Mouse (Mus musculus) limb, embryonic 14.5 days (tissue): ENCODE results near the gene Rpl22. TPM values are rescaled to one million over a fixed set of nuclear protein-coding genes. Genes with fewer than 3 reads are reported as not detected.

Experiments used
- ATAC-seq: fragments of 200-750 bp; cut with Nextera tagmentation; 2 replicates; pipeline ENCODE4 v1.8.0; 2017; ENCODE audit warnings: low read depth, moderate number of reproducible peaks, moderate TSS enrichment; ENCODE audit not compliant: low FRiP score
- DNase-seq: peaks from one replicate; pipeline ENCODE4 v3.0.0-alpha.2; 2015; ENCODE audit warnings: low spot score
- H3K27ac ChIP-seq: fragments of 300-500 bp; sonication (generic); replicated peaks from 2 replicates; pipeline ENCODE4 v1.5.1; 2014; ENCODE audit warnings: low read depth, mild to moderate bottlenecking, low read length, moderate library complexity, mixed read lengths
- H3K27me3 ChIP-seq: fragments of 300-500 bp; sonication (generic); 2 replicates; pipeline ENCODE4 v1.6.1; 2014; ENCODE audit warnings: low read length, mixed read lengths; ENCODE audit not compliant: control insufficient read depth, insufficient read depth
- H3K36me3 ChIP-seq: fragments of 300-500 bp; sonication (generic); 2 replicates; pipeline ENCODE4 v1.6.1; 2014; ENCODE audit warnings: mild to moderate bottlenecking, low read length, moderate library complexity, mixed read lengths; ENCODE audit not compliant: control insufficient read depth, insufficient read depth
- H3K4me1 ChIP-seq: fragments of 300-500 bp; sonication (generic); 2 replicates; pipeline ENCODE4 v1.6.1; 2014; ENCODE audit warnings: antibody characterized with exemption, low read length, mixed read lengths; ENCODE audit not compliant: control insufficient read depth, insufficient read depth
- H3K4me2 ChIP-seq: fragments of 300-500 bp; sonication (generic); replicated peaks from 2 replicates; pipeline ENCODE4 v1.6.1; 2014; ENCODE audit warnings: low read depth, mild to moderate bottlenecking, low read length, moderate library complexity; ENCODE audit not compliant: severe bottlenecking
- H3K4me3 ChIP-seq: fragments of 300-500 bp; sonication (generic); replicated peaks from 2 replicates; pipeline ENCODE4 v1.5.1; 2014; ENCODE audit warnings: low read length
- H3K9ac ChIP-seq: fragments of 300-500 bp; sonication (generic); 2 replicates; pipeline ENCODE4 v1.6.1; 2014; ENCODE audit warnings: mild to moderate bottlenecking, low read depth, low read length, moderate library complexity; ENCODE audit not compliant: severe bottlenecking
- H3K9me3 ChIP-seq: fragments of 300-500 bp; sonication (generic); 2 replicates; pipeline ENCODE4 v1.6.1; 2016; ENCODE audit warnings: low read length; ENCODE audit not compliant: control insufficient read depth
- POLR2A ChIP-seq: fragments of 200-500 bp; IDR thresholded peaks from 2 replicates; pipeline ENCODE4 v1.8.0; 2012; ENCODE audit warnings: inconsistent platforms, mild to moderate bottlenecking, moderate library complexity, borderline replicate concordance; ENCODE audit not compliant: insufficient read depth, insufficient read length; ENCODE audit errors: extremely low read depth
- WGBS: fragments of 180-500 bp; shearing (Covaris S2); extraction: QIAGEN DNeasy Blood & Tissue Kit; methylation state at CpG from one replicate; pipeline ENCODE4 v1.1.7; 2014; 5-methylcytosine and 5-hydroxymethylcytosine counted together
- polyA plus RNA-seq, 2 experiments: library from polyadenylated mRNA; depleted of rRNA in 1 of 2; stranded (reverse) in 1 of 2; unstranded in 1 of 2; fragments of >200 nt; fragmentation: Nextera tagmentation in 1 of 2; extraction: Ambion mirVana in 1 of 2; gene quantifications; 2 replicates each; pipeline versions ENCODE4 v1.2.1 to v1.2.3; 2012 to 2014

Rpl22 gene
- polyA plus RNA-seq, 2 experiments: 460 to 760 TPM

- H3K4me2 ChIP-seq: no peak overlapping the region
- H3K4me3 ChIP-seq: no peak overlapping the region
- no peak overlapping the region for H3K9ac ChIP-seq
- peaks cover 16% of the 10 kb centered on the region for H3K27me3 ChIP-seq
- 85% methylated on average over 9 of the region's 9 CpGs for WGBS
- no peaks in the 10 kb centered on the region for H3K4me1 ChIP-seq
- no peak for ATAC-seq
- peaks cover 28% of the 10 kb centered on the region for H3K36me3 ChIP-seq
- H3K27ac ChIP-seq: no peak overlapping the region
- H3K9me3 ChIP-seq: no peaks in the 10 kb centered on the region
- no peak for TF ChIP-seq POLR2A
- DNase-seq: no peak
Measured at GRCm38 (mm10) chr4:152307542-152307941, 18.0 kb upstream of the Rpl22 start.

GRCm38 (mm10) chr4:152312186-152312585 is 13.4 kb upstream of the Rpl22 start:
- Histone ChIP-seq H3K4me1 (peaks cover 9% of the 10 kb centered on the region), H3K27me3 (peaks cover 62% of the 10 kb centered on the region), H3K9ac (no peak overlapping the region), H3K9me3 (no peaks in the 10 kb centered on the region), H3K4me3 (no peak overlapping the region), H3K36me3 (no peaks in the 10 kb centered on the region), H3K4me2 (no peak overlapping the region), H3K27ac (no peak overlapping the region)
- ATAC-seq (no peak), DNase-seq (no peak)
- 3% methylated on average over 14 of the region's 14 CpGs for WGBS
- TF ChIP-seq POLR2A: no peak

GRCm38 (mm10) chr4:152313211-152313632 is 12.3 kb upstream of the Rpl22 start:
- Histone ChIP-seq H3K4me2 (peak overlapping the region; percentile 53), H3K27ac (no peak overlapping the region), H3K4me3 (peak overlapping the region; percentile 31), H3K9me3 (no peaks in the 10 kb centered on the region), H3K4me1 (peaks cover 9% of the 10 kb centered on the region), H3K9ac (no peak overlapping the region; the same call in 1 of the 2 replicates), H3K36me3 (no peaks in the 10 kb centered on the region), H3K27me3 (peaks cover 73% of the 10 kb centered on the region)
- under 1% methylated on average over 25 of the region's 29 CpGs for WGBS
- TF ChIP-seq POLR2A: no peak
- ATAC-seq: no peak
- DNase-seq: no peak

- no peak for ATAC-seq
- peaks cover 9% of the 10 kb centered on the region for H3K4me1 ChIP-seq
- no peak for DNase-seq
- no peak overlapping the region for H3K27ac ChIP-seq
- no peaks in the 10 kb centered on the region for H3K36me3 ChIP-seq
- no peak overlapping the region for H3K4me3 ChIP-seq
- H3K9me3 ChIP-seq: no peaks in the 10 kb centered on the region
- TF ChIP-seq POLR2A: no peak
- no peak overlapping the region for H3K9ac ChIP-seq
- peaks cover 77% of the 10 kb centered on the region for H3K27me3 ChIP-seq
- H3K4me2 ChIP-seq: no peak overlapping the region; the same call in 1 of the 2 replicates
Measured at GRCm38 (mm10) chr4:152313934-152314333, 11.6 kb upstream of the Rpl22 start.

- Histone ChIP-seq H3K9ac (no peak overlapping the region), H3K36me3 (no peaks in the 10 kb centered on the region), H3K4me1 (peaks cover 9% of the 10 kb centered on the region), H3K27ac (no peak overlapping the region), H3K4me2 (peak overlapping the region; percentile 45), H3K4me3 (peak overlapping the region; percentile 26), H3K9me3 (no peaks in the 10 kb centered on the region), H3K27me3 (peaks cover 76% of the 10 kb centered on the region)
- ATAC-seq (no peak), DNase-seq (no peak)
- no peak for TF ChIP-seq POLR2A
- WGBS: under 1% methylated on average over 43 of the region's 43 CpGs
Measured at GRCm38 (mm10) chr4:152315498-152316213, 9.9 kb upstream of the Rpl22 start.
